Mouse (Mus musculus) thymus, adult 2 months (tissue): ENCODE results near the gene Pip5k1a. TPM values are rescaled to one million over a fixed set of nuclear protein-coding genes. Genes with fewer than 3 reads are reported as not detected.

Experiments used
- DNase-seq: peaks from one replicate; pipeline ENCODE4 v3.0.0; 2021
- H3K27ac ChIP-seq: fragments of 200-500 bp; 2 replicates; pipeline ENCODE4 v1.5.1; 2012; ENCODE audit warnings: low read length, control low read depth; ENCODE audit not compliant: control insufficient read depth, insufficient read depth
- H3K27me3 ChIP-seq: fragments of 200-500 bp; 2 replicates; pipeline ENCODE4 v1.6.1; 2012; ENCODE audit warnings: mild to moderate bottlenecking, low read length, moderate library complexity, mixed read lengths; ENCODE audit not compliant: control insufficient read depth, insufficient read depth
- H3K36me3 ChIP-seq: fragments of 200-500 bp; 2 replicates; pipeline ENCODE4 v1.6.1; 2012; ENCODE audit warnings: mild to moderate bottlenecking, low read length, moderate library complexity; ENCODE audit not compliant: control insufficient read depth, insufficient read depth
- H3K4me1 ChIP-seq: fragments of 200-500 bp; replicated peaks from 2 replicates; pipeline ENCODE4 v1.6.1; 2012; ENCODE audit warnings: low read length; ENCODE audit not compliant: control insufficient read depth, insufficient read depth
- H3K4me3 ChIP-seq: fragments of 200-500 bp; 2 replicates; pipeline ENCODE4 v1.5.1; 2012; ENCODE audit warnings: mild to moderate bottlenecking, low read length, control low read depth, moderate library complexity; ENCODE audit not compliant: control insufficient read depth, insufficient read depth
- CTCF ChIP-seq: fragments of 200-500 bp; IDR thresholded peaks from 2 replicates; pipeline ENCODE4 v1.5.1; 2012; ENCODE audit warnings: mild to moderate bottlenecking, control low read depth, low read length, moderate library complexity, borderline replicate concordance; ENCODE audit not compliant: control insufficient read depth, poor library complexity, insufficient read depth; ENCODE audit errors: extremely low read depth
- POLR2A ChIP-seq: fragments of 200-500 bp; IDR thresholded peaks from 2 replicates; pipeline ENCODE4 v1.6.1; 2012; ENCODE audit warnings: mild to moderate bottlenecking, low read length, control low read depth, moderate library complexity; ENCODE audit not compliant: control insufficient read depth, poor library complexity, insufficient read depth; ENCODE audit errors: extremely low read depth
- WGBS: fragments of 180-500 bp; shearing (Covaris S2); methylation state at CpG from one replicate; pipeline ENCODE4 v1.1.7; 2018; 5-methylcytosine and 5-hydroxymethylcytosine counted together
- polyA plus RNA-seq: library from polyadenylated mRNA; depleted of rRNA; stranded (reverse); fragments of >200 nt; gene quantifications from 2 replicates; pipeline ENCODE4 v1.2.3, GENCODE M21; 2012

The Pip5k1a gene
- polyA plus RNA-seq, 1 experiment: 36.5 TPM

- TF ChIP-seq CTCF (no peak), POLR2A (no peak)
- peak; percentile 28 for DNase-seq
- Histone ChIP-seq H3K36me3 (no peaks in the 10 kb centered on the region), H3K27me3 (no peaks in the 10 kb centered on the region), H3K27ac (no peak overlapping the region), H3K4me3 (no peak overlapping the region), H3K4me1 (peaks cover 13% of the 10 kb centered on the region)
- 73% methylated on average over 2 of the region's 2 CpGs for WGBS
Measured at GRCm38 (mm10) chr3:95018741-95019140, 88.0 kb downstream of the Pip5k1a start.

DNA sequence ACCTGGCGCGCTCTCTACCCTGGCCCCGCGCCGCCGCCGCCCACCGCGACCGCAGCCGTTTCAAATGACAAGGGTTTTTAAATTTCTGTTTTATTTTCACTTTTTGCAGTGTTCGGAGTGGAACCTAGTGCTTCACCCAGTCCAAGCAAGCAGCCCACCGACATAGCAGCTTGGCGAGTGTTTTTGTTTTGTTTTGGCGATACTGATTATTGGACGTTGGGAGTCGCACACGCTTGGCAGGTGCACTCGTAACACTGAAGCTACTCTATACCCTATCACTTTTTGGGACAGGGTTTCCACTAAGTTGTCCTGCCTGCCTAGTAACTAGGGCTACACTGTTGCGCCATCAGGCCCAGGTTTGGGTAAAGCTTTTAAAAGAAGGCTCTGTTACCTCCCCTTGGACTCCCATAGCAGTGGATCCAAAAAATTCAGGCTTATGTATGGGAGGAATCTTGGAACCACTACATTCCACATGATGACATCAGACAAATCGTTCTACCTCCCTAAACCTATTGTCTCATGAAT, 90.1 kb downstream of the Pip5k1a start:
- Histone ChIP-seq H3K27ac (peak overlapping the region; percentile 95), H3K4me1 (peaks cover 15% of the 10 kb centered on the region), H3K27me3 (no peaks in the 10 kb centered on the region), H3K36me3 (peaks cover 5% of the 10 kb centered on the region), H3K4me3 (peak overlapping the region; percentile 78)
- TF ChIP-seq POLR2A: no peak
- TF ChIP-seq CTCF: no peak
- DNase-seq: no peak
- WGBS: 7% methylated on average over 21 of the region's 21 CpGs

DNA sequence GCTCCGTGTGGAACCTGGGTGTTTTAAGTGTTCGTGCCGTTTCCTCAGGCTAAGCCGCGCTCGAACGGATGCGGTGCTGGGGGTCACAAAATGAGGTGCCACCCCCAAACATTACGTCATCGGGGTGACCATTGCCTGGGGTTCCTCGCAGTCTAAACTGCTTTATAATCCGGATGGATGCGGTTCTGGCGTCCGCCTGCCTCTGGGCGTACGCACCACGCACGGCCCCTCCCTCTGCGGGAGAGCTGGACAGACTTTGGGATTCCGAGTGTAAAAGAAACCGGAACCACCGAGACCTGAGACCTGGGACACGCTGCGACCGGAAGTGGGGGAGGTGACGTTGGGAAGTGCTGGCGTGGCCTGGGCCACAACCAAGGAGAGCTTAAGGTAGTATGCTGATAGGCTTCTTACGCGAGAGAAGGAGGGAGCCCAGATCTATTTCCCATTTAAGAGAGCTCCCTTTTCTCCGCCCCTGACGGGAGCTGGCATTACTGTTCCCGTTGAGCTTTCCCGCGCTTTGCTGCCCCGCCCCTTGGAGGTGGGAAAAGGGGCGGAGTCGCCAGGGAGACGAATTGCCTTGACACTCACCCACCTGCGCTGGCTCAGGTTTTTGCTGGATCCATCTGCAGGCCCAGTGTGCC, 90.7 kb downstream of the Pip5k1a start:
- under 1% methylated on average over 40 of the region's 40 CpGs for WGBS
- no peaks in the 10 kb centered on the region for H3K27me3 ChIP-seq
- peaks cover 11% of the 10 kb centered on the region for H3K36me3 ChIP-seq
- TF ChIP-seq POLR2A (peak; percentile 25), CTCF (no peak)
- H3K4me1 ChIP-seq: peaks cover 13% of the 10 kb centered on the region
- DNase-seq: peak; percentile 93
- peak overlapping the region; percentile 95 for H3K27ac ChIP-seq
- H3K4me3 ChIP-seq: peak overlapping the region; percentile 78

GRCm38 (mm10) chr3:95015337-95015872, 91.3 kb downstream of the Pip5k1a start, which contains the start of gene Zfp687:
Zfp687 (minus strand) TSS chr3:95015448.
- Histone ChIP-seq H3K36me3 (peaks cover 17% of the 10 kb centered on the region), H3K4me1 (peaks cover 13% of the 10 kb centered on the region), H3K4me3 (peak within 1 kb of the TSS; percentile 78), H3K27me3 (no peaks in the 10 kb centered on the region), H3K27ac (peak within 1 kb of the TSS; percentile 95)
- DNase-seq: peak; percentile 100
- under 1% methylated on average over 37 of the region's 37 CpGs for WGBS
- peak; percentile 83; the same call in 1 of the 2 replicates for TF ChIP-seq POLR2A
- peak; percentile 50; the same call in 1 of the 2 replicates for TF ChIP-seq CTCF

- Histone ChIP-seq H3K4me1 (peaks cover 13% of the 10 kb centered on the region), H3K27me3 (no peaks in the 10 kb centered on the region), H3K36me3 (peaks cover 25% of the 10 kb centered on the region), H3K4me3 (peak overlapping the region; percentile 74), H3K27ac (no peak overlapping the region)
- 3% methylated on average over 44 of the region's 44 CpGs for WGBS
- peak; percentile 47 for DNase-seq
- TF ChIP-seq CTCF (no peak), POLR2A (no peak)
Measured at GRCm38 (mm10) chr3:95014428-95015151, 92.1 kb downstream of the Pip5k1a start.

DNA sequence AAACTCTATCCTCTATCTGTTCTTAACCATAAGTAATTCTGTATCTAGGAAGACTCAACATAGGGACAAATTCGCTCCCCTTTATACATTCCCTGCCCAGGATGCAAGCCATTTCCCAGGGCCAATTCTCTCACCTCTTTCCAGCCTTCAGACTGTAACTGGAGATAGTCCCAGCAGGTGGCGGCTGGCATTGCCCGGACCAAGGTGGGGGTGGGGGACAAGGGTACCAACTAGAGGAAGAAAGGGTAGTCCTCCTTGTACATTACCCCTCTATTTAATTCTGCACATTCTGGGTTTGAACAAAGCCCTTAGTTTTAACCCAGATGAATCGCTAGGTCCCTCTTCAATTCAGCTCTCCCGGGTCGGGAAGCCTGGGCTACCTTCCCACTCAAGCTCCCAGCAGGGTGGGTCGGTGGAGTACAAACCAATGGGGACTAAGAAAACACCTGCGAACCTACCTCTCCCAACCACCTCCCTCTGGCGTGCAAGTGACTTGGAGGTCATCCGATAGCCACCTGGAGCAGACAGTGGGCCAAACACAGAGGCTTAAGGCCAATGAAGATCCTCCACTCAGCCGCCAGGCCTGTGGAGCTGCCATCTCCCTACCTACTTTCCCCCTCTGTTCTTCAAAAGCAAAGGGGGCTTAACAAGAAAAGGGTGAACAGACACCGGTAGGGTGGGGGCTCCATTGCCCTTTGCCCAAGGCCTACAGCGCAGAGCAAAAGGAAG, 92.9 kb downstream of the Pip5k1a start:
- peaks cover 13% of the 10 kb centered on the region for H3K4me1 ChIP-seq
- no peak overlapping the region for H3K27ac ChIP-seq
- H3K4me3 ChIP-seq: peak overlapping the region; percentile 74
- WGBS: 44% methylated on average over 13 of the region's 13 CpGs
- peaks cover 32% of the 10 kb centered on the region for H3K36me3 ChIP-seq
- TF ChIP-seq CTCF: no peak
- TF ChIP-seq POLR2A: no peak
- no peaks in the 10 kb centered on the region for H3K27me3 ChIP-seq
- peak; percentile 18 for DNase-seq
